Mouse (Mus musculus) olfactory bulb, adult 2 months (tissue): ENCODE data around the gene Cbx8. TPM values are rescaled to one million over a fixed set of nuclear protein-coding genes. Genes with fewer than 3 reads are reported as not detected.

Source experiments
- H3K27ac ChIP-seq: fragments of 200-500 bp; 2 replicates; pipeline ENCODE4 v1.5.1; 2012; ENCODE audit warnings: low read depth, low read length; ENCODE audit not compliant: insufficient read depth
- H3K4me1 ChIP-seq: fragments of 200-500 bp; 2 replicates; pipeline ENCODE4 v1.6.1; 2012; ENCODE audit warnings: low read length; ENCODE audit not compliant: control insufficient read depth, insufficient read depth
- H3K4me3 ChIP-seq: fragments of 200-500 bp; 2 replicates; pipeline ENCODE4 v1.5.1; 2012; ENCODE audit warnings: mild to moderate bottlenecking, low read depth, low read length, moderate library complexity; ENCODE audit not compliant: insufficient read depth
- CTCF ChIP-seq: fragments of 200-500 bp; IDR thresholded peaks from 2 replicates; pipeline ENCODE4 v1.5.1; 2012; ENCODE audit warnings: low read depth, mild to moderate bottlenecking, low read length, moderate library complexity; ENCODE audit not compliant: insufficient read depth
- POLR2A ChIP-seq: fragments of 200-500 bp; IDR thresholded peaks from 2 replicates; pipeline ENCODE4 v1.6.1; 2012; ENCODE audit warnings: mild to moderate bottlenecking, low read depth, low read length, moderate library complexity; ENCODE audit not compliant: insufficient read depth
- WGBS: fragments of 180-500 bp; shearing (Covaris S2); methylation state at CpG from one replicate; pipeline ENCODE4 v1.1.7; 2018; 5-methylcytosine and 5-hydroxymethylcytosine counted together
- polyA plus RNA-seq: library from polyadenylated mRNA; stranded (reverse); fragments of >200 nt; gene quantifications from 2 replicates; pipeline ENCODE4 v1.2.4, GENCODE M21; 2012; ENCODE audit warnings: low replicate concordance; ENCODE audit not compliant: missing spikeins, insufficient read depth, insufficient read length

The Cbx8 gene
- polyA plus RNA-seq, 1 experiment: not detected

GRCm38 (mm10) chr11:119080461-119081147, 39.8 kb upstream of the Cbx8 start:
- no peak overlapping the region for H3K4me3 ChIP-seq
- 57% methylated on average over 33 of the region's 33 CpGs for WGBS
- H3K4me1 ChIP-seq: peaks cover 61% of the 10 kb centered on the region
- TF ChIP-seq CTCF (no peak), POLR2A (no peak)
- H3K27ac ChIP-seq: no peak overlapping the region

- TF ChIP-seq POLR2A: no peak
- TF ChIP-seq CTCF: no peak
- H3K4me3 ChIP-seq: peak overlapping the region; percentile 13; the same call in 1 of the 2 replicates
- H3K4me1 ChIP-seq: peaks cover 60% of the 10 kb centered on the region
- 27% methylated on average over 7 of the region's 7 CpGs for WGBS
- H3K27ac ChIP-seq: peak overlapping the region; percentile 52; the same call in 1 of the 2 replicates
Measured at GRCm38 (mm10) chr11:119079445-119079837, 38.7 kb upstream of the Cbx8 start.

GRCm38 (mm10) chr11:119078691-119079444, 38.1 kb upstream of the Cbx8 start:
- Histone ChIP-seq H3K4me1 (peaks cover 54% of the 10 kb centered on the region), H3K27ac (peak overlapping the region; percentile 52; the same call in 1 of the 2 replicates), H3K4me3 (peak overlapping the region; percentile 13)
- 22% methylated on average over 22 of the region's 27 CpGs for WGBS
- TF ChIP-seq POLR2A: no peak
- TF ChIP-seq CTCF: no peak

- Histone ChIP-seq H3K4me1 (peaks cover 43% of the 10 kb centered on the region), H3K27ac (no peak overlapping the region), H3K4me3 (no peak overlapping the region)
- 83% methylated on average over 4 of the region's 4 CpGs for WGBS
- no peak for TF ChIP-seq POLR2A
- no peak for TF ChIP-seq CTCF
Measured at GRCm38 (mm10) chr11:119077755-119078154, 37.0 kb upstream of the Cbx8 start.

- no peak overlapping the region for H3K27ac ChIP-seq
- 94% methylated on average over 5 of the region's 5 CpGs for WGBS
- TF ChIP-seq CTCF (no peak), POLR2A (no peak)
- H3K4me1 ChIP-seq: peaks cover 24% of the 10 kb centered on the region
- H3K4me3 ChIP-seq: no peak overlapping the region
Measured at GRCm38 (mm10) chr11:119075805-119076204, 35.0 kb upstream of the Cbx8 start.

GRCm38 (mm10) chr11:119073876-119074433, 33.2 kb upstream of the Cbx8 start:
- Histone ChIP-seq H3K4me1 (peaks cover 10% of the 10 kb centered on the region), H3K27ac (no peak overlapping the region), H3K4me3 (no peak overlapping the region)
- WGBS: 83% methylated on average over 6 of the region's 6 CpGs
- TF ChIP-seq POLR2A (no peak), CTCF (no peak)

- H3K4me3 ChIP-seq: no peak overlapping the region
- peaks cover under 1% of the 10 kb centered on the region; the same call in 1 of the 2 replicates for H3K4me1 ChIP-seq
- H3K27ac ChIP-seq: no peak overlapping the region
- TF ChIP-seq POLR2A: no peak
- no peak for TF ChIP-seq CTCF
- WGBS: 74% methylated on average over 6 of the region's 6 CpGs
Measured at GRCm38 (mm10) chr11:119072986-119073385, 32.2 kb upstream of the Cbx8 start.

- no peak overlapping the region for H3K27ac ChIP-seq
- TF ChIP-seq CTCF: no peak
- TF ChIP-seq POLR2A: no peak
- H3K4me1 ChIP-seq: no peaks in the 10 kb centered on the region
- no peak overlapping the region for H3K4me3 ChIP-seq
- 85% methylated on average over 7 of the region's 7 CpGs for WGBS
Measured at GRCm38 (mm10) chr11:119072239-119072638, 31.5 kb upstream of the Cbx8 start.

- Histone ChIP-seq H3K4me3 (no peak overlapping the region), H3K27ac (no peak overlapping the region), H3K4me1 (no peaks in the 10 kb centered on the region)
- TF ChIP-seq POLR2A (no peak), CTCF (no peak)
- 87% methylated on average over 8 of the region's 8 CpGs for WGBS
Measured at GRCm38 (mm10) chr11:119066841-119067240, 26.1 kb upstream of the Cbx8 start.
